Mouse (Mus musculus): ENCODE results near the gene Strip1. TPM values are rescaled to one million over a fixed set of nuclear protein-coding genes. Genes with fewer than 3 reads are reported as not detected.
A peak's percentile ranks its signal among the peaks of the same experiment; 100 is the strongest.

Gene Strip1
- total and polyA plus RNA-seq, 3 experiments, result 17.1 to 17.6 (median 17.5) TPM

DNA sequence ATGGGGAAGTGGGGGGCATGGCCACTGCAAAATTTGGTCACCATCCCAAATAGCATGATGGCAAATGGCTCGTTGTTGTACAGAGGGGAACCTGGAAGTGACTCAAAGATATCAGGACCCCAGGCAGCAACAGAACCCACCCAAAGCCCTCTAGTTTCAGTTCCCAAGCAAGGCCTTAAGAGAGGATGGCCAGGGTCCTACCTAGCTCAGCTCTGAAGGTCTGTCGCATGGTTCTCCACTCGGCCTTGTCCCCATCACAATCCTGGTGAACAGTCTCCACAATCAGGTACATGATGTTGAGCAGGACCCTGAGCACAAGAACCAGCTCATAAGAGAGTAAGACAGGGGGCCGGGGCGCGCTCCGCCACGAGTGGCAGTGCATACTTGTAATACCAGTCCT is 7.1 kb downstream of the Strip1 start:
- DNase-seq (ENCODE audit: low spot score) (no peak), ATAC-seq (ENCODE audit: extremely low read depth, insufficient number of reproducible peaks, low FRiP score, poor library complexity, severe bottlenecking) (no peak)
- no peaks in the 10 kb centered on the region for H3K27me3 ChIP-seq (ENCODE audit: insufficient read depth, low read length)
- no peaks in the 10 kb centered on the region; the same call in none of the 2 replicates for H3K4me1 ChIP-seq (ENCODE audit: insufficient read depth, low read depth, low read length)
- H3K9me3 ChIP-seq (replicated peaks), result no peaks in the 10 kb centered on the region
- TF ChIP-seq GATA2 (IDR thresholded peaks at IDR 0.05; ENCODE audit: borderline replicate concordance, low read depth, low read length) (no peak), POLR2AphosphoS5 (IDR thresholded peaks at IDR 0.05; ENCODE audit: insufficient replicate concordance, low read depth, low read length) (no peak), CTCF (IDR thresholded peaks at IDR 0.05; ENCODE audit: low read depth, low read length) (no peak), TAL1 (conservative IDR thresholded peaks at IDR 0.05; ENCODE audit: low read depth, low read length) (no peak), GATA1 (IDR thresholded peaks at IDR 0.05; ENCODE audit: borderline replicate concordance, low read length) (no peak)
- H3K4me3 ChIP-seq (ENCODE audit: low read depth, low read length), result no peak overlapping the region
- peaks cover 96% of the 10 kb centered on the region for H3K36me3 ChIP-seq (replicated peaks)

DNA sequence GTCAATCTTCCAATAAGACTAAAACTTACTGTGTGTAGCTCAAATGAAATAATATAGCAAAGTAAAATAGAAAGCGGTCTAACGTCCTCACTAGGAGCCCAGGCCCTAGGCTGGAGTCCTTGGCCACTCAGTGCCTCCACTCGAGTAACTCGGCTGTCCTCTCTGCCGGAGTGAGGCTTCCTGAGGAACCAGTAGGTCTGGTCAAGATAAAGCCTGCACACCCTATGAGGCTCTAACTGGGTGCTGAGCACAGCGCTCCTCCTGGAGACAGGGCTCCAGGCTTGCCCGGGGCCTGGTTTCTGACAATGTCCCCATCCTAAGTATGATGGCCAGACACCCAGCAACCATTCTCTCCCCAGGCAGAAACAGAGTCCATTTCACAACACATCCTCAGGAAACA is 9.0 kb downstream of the Strip1 start:
- Histone ChIP-seq H3K9me3 (replicated peaks) (no peaks in the 10 kb centered on the region), H3K27me3 (ENCODE audit: insufficient read depth, low read length) (no peaks in the 10 kb centered on the region), H3K36me3 (replicated peaks) (peaks cover 96% of the 10 kb centered on the region), H3K4me1 (ENCODE audit: insufficient read depth, low read depth, low read length) (no peaks in the 10 kb centered on the region; the same call in 1 of the 2 replicates), H3K4me3 (ENCODE audit: low read depth, low read length) (no peak overlapping the region)
- DNase-seq (ENCODE audit: low spot score) (no peak), ATAC-seq (ENCODE audit: extremely low read depth, insufficient number of reproducible peaks, low FRiP score, poor library complexity, severe bottlenecking) (no peak)
- TF ChIP-seq POLR2AphosphoS5 (IDR thresholded peaks at IDR 0.05; ENCODE audit: insufficient replicate concordance, low read depth, low read length) (no peak), GATA2 (IDR thresholded peaks at IDR 0.05; ENCODE audit: borderline replicate concordance, low read depth, low read length) (no peak), CTCF (IDR thresholded peaks at IDR 0.05; ENCODE audit: low read depth, low read length) (no peak), TAL1 (conservative IDR thresholded peaks at IDR 0.05; ENCODE audit: low read depth, low read length) (no peak), GATA1 (IDR thresholded peaks at IDR 0.05; ENCODE audit: borderline replicate concordance, low read length) (no peak)

DNA sequence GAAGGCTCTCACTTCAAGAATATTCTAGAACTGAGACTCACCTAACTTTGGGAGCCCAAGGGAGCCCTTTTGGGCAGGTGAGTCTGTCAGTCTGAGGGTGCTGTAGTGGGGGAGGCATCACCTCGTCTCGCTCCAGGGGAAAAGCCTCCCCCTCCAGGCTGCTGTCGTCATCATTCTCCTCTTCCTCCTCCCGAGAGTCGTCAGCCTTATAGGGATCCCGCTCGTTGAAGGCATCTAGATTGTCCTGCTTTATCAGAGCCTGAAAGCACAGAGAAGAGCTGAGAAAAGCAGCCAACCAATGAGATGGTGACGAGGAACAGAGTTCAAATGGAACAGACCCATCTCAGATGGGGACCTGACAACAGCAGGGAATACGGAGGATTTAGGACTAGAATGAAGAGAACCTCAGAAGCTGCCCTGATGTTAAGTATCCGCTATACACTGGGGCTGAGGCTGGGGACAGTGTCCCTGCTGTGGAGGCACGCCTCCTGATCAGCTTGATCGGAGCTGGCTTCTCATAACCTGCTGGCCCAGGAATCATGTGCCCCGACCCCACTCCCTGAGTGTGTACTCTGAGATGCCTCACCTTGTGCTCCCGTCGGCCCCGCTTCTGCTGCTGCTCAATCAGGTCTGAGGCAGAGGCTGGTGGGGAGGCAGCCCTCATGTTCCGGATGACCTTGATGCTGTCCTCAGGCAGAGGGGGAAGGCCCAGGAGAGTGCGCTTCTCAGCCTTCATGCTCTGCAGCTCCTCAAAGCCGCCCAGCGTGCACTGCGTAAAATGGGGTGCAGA is 10.0 kb downstream of the Strip1 start:
- Histone ChIP-seq H3K4me3 (ENCODE audit: low read depth, low read length) (no peak overlapping the region), H3K9me3 (replicated peaks) (no peaks in the 10 kb centered on the region), H3K27me3 (ENCODE audit: insufficient read depth, low read length) (no peaks in the 10 kb centered on the region), H3K4me1 (ENCODE audit: insufficient read depth, low read depth, low read length) (no peaks in the 10 kb centered on the region), H3K36me3 (replicated peaks) (peaks cover 96% of the 10 kb centered on the region)
- DNase-seq (ENCODE audit: low spot score) (no peak), ATAC-seq (ENCODE audit: extremely low read depth, insufficient number of reproducible peaks, low FRiP score, poor library complexity, severe bottlenecking) (no peak)
- TF ChIP-seq CTCF (IDR thresholded peaks at IDR 0.05; ENCODE audit: low read depth, low read length), result no peak
- TF ChIP-seq TAL1 (conservative IDR thresholded peaks at IDR 0.05; ENCODE audit: low read depth, low read length), result no peak
- no peak for TF ChIP-seq GATA2 (IDR thresholded peaks at IDR 0.05; ENCODE audit: borderline replicate concordance, low read depth, low read length)
- TF ChIP-seq GATA1 (IDR thresholded peaks at IDR 0.05; ENCODE audit: borderline replicate concordance, low read length), result no peak
- TF ChIP-seq POLR2AphosphoS5 (IDR thresholded peaks at IDR 0.05; ENCODE audit: insufficient replicate concordance, low read depth, low read length), result no peak

DNA sequence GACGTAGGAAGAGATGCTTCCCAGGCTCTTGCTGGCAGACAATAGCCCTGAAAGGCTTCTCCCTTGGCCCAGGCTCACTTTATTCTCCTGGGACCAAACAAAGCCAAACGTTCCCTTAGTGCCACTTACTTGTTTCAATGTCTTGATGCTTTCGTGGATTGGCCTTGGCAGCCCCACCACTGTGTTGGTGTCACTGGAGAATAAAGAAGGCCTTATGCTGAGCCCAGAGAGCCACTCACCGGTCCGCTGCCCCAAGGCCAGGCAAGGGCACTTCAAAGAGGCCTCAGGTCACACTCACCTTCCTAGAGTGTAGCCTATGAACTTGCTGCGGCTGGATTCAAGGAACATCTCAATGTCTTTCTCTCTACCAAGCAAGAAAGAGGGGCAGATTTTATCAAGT is 11.6 kb downstream of the Strip1 start:
- no peaks in the 10 kb centered on the region for H3K9me3 ChIP-seq (replicated peaks)
- no peak for DNase-seq (ENCODE audit: low spot score)
- H3K4me3 ChIP-seq (ENCODE audit: low read depth, low read length), result no peak overlapping the region
- H3K36me3 ChIP-seq (replicated peaks), result peaks cover 96% of the 10 kb centered on the region
- TF ChIP-seq GATA2 (IDR thresholded peaks at IDR 0.05; ENCODE audit: borderline replicate concordance, low read depth, low read length) (no peak), TAL1 (conservative IDR thresholded peaks at IDR 0.05; ENCODE audit: low read depth, low read length) (no peak), POLR2AphosphoS5 (IDR thresholded peaks at IDR 0.05; ENCODE audit: insufficient replicate concordance, low read depth, low read length) (no peak)
- no peaks in the 10 kb centered on the region for H3K4me1 ChIP-seq (ENCODE audit: insufficient read depth, low read depth, low read length)
- no peaks in the 10 kb centered on the region for H3K27me3 ChIP-seq (ENCODE audit: insufficient read depth, low read length)
- no peak for ATAC-seq (ENCODE audit: extremely low read depth, insufficient number of reproducible peaks, low FRiP score, poor library complexity, severe bottlenecking)

DNA sequence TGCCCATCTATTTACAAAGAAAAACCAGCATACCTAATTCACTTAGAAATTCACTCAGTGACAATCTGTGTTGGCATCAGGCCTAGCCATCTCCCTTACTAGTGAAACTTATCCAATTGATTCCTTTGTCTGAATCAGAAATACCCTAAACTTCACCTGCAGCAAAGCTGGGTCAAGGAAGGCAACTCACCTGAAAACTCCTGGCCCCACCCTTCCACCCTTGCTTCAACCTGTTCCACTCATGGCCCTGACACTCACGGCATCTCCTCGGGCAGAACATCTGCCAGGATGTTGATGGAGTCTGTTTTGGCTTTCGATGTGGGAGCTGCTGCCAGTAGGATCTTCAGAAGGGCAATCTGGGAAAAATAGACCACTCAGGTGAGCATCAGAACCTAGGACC is 13.7 kb downstream of the Strip1 start:
- TF ChIP-seq CTCF (IDR thresholded peaks at IDR 0.05; ENCODE audit: low read depth, low read length) (no peak), TAL1 (conservative IDR thresholded peaks at IDR 0.05; ENCODE audit: low read depth, low read length) (no peak), GATA2 (IDR thresholded peaks at IDR 0.05; ENCODE audit: borderline replicate concordance, low read depth, low read length) (no peak), GATA1 (IDR thresholded peaks at IDR 0.05; ENCODE audit: borderline replicate concordance, low read length) (no peak), POLR2AphosphoS5 (IDR thresholded peaks at IDR 0.05; ENCODE audit: insufficient replicate concordance, low read depth, low read length) (no peak)
- Histone ChIP-seq H3K36me3 (replicated peaks) (peaks cover 96% of the 10 kb centered on the region), H3K9me3 (replicated peaks) (no peaks in the 10 kb centered on the region), H3K4me1 (ENCODE audit: insufficient read depth, low read depth, low read length) (no peaks in the 10 kb centered on the region), H3K4me3 (ENCODE audit: low read depth, low read length) (no peak overlapping the region), H3K27me3 (ENCODE audit: insufficient read depth, low read length) (no peaks in the 10 kb centered on the region)
- ATAC-seq (ENCODE audit: extremely low read depth, insufficient number of reproducible peaks, low FRiP score, poor library complexity, severe bottlenecking) (no peak), DNase-seq (ENCODE audit: low spot score) (no peak)

DNA sequence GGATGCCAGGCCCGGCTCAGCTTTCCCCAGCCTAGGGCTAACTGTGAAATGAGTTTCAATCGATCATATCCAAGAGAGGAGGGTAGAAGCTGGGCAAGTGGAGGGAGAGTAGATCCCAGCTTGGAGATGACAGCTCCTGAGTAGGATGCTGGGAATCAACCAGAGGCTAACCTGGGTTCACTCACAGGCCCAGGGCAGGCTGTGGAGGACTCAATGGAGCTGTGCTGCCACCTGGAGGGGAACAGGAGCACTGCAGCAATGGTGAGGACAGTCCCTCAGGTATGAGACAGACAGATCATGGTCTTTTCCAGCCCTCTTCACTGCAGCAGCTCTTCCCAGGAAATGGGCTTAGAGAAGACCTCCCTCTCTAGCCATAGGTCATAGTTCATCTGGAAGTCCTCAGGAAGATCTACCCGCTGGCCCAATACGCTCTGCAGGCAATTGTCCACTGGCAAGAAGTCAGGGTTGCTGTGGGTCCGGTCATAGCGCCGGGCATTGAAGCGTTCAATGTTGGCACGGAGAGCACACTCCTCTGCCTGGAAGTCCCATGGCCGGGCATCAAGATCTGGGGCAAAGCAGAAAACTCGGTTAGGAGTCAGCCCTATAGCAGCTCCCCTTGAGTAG is 18.5 kb downstream of the Strip1 start:
- peaks cover 64% of the 10 kb centered on the region for H3K36me3 ChIP-seq (replicated peaks)
- ATAC-seq (ENCODE audit: extremely low read depth, insufficient number of reproducible peaks, low FRiP score, poor library complexity, severe bottlenecking), result peak; percentile 63; the same call in 1 of the 2 replicates

More for the DNA sequence above, 18.5 kb downstream of the Strip1 start:
- H3K9me3 ChIP-seq (replicated peaks), result no peaks in the 10 kb centered on the region
- TF ChIP-seq CTCF (IDR thresholded peaks at IDR 0.05; ENCODE audit: low read depth, low read length) (peak; percentile 95), POLR2AphosphoS5 (IDR thresholded peaks at IDR 0.05; ENCODE audit: insufficient replicate concordance, low read depth, low read length) (no peak), GATA1 (IDR thresholded peaks at IDR 0.05; ENCODE audit: borderline replicate concordance, low read length) (no peak), GATA2 (IDR thresholded peaks at IDR 0.05; ENCODE audit: borderline replicate concordance, low read depth, low read length) (no peak), TAL1 (conservative IDR thresholded peaks at IDR 0.05; ENCODE audit: low read depth, low read length) (no peak)
- DNase-seq (ENCODE audit: low spot score), result peak; percentile 59
- no peak overlapping the region for H3K4me3 ChIP-seq (ENCODE audit: low read depth, low read length)
- H3K27me3 ChIP-seq (ENCODE audit: insufficient read depth, low read length), result peaks cover 8% of the 10 kb centered on the region
- H3K4me1 ChIP-seq (ENCODE audit: insufficient read depth, low read depth, low read length), result peaks cover 10% of the 10 kb centered on the region; the same call in 1 of the 2 replicates

All from G1E (cell line).